Mouse (Mus musculus) megakaryocyte progenitor cell, adult 5-6 weeks (primary cell): ENCODE results near the gene Cux1. TPM values are rescaled to one million over a fixed set of nuclear protein-coding genes. Genes with fewer than 3 reads are reported as not detected.

Experiments used
- ATAC-seq: replicated peaks from 2 replicates; pipeline ENCODE4 v1.8.0; 2016; ENCODE audit warnings: mild to moderate bottlenecking, moderate TSS enrichment, inconsistent platforms; ENCODE audit not compliant: poor library complexity
- total RNA-seq, 2 experiments: library from RNA; stranded (forward) in 1 of 2; stranded (reverse) in 1 of 2; fragments of 157-497, 149-512 nt in 1 of 2; fragments of 200-1000 nt in 1 of 2; gene quantifications; 2 replicates each; pipeline versions ENCODE4 v1.2.3 to v1.2.4; 2015 to 2017

Cux1 gene
- total RNA-seq, 2 experiments from 2014 or later = 104 to 118 TPM

- no peak for ATAC-seq
These were observed 292.6 kb downstream of the Cux1 start for GRCm38 (mm10) chr5:136274739-136275138.

DNA sequence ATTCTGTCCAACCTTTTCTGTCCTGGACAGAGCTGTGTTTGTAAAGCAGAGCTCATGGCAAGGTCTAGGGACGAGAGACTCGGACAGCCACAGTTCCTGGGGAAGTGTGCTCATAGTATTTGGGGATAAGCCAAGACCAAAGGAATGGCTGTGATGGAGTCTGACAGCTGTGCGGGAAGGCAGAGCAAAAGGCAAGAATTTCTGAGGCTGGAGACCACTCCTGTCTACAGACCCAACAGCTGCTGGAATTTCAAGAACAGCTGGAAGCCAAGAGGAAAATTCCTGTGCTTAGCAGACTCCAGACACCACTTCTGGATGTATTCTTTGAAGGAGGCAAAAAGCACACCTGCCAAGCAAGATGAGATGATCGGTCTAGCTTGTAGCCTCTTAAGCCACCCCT is 297.4 kb downstream of the Cux1 start:
- ATAC-seq = no peak

GRCm38 (mm10) chr5:136266077-136266476 is 301.2 kb downstream of the Cux1 start:
- no peak for ATAC-seq

- ATAC-seq = no peak
These were observed 303.9 kb downstream of the Cux1 start for GRCm38 (mm10) chr5:136263342-136263741.

- peak; percentile 85 for ATAC-seq
These were observed 308.4 kb downstream of the Cux1 start for GRCm38 (mm10) chr5:136258919-136259318.

- ATAC-seq = peak; percentile 81
These were observed 314.4 kb downstream of the Cux1 start for GRCm38 (mm10) chr5:136252899-136253298.

- ATAC-seq = peak; percentile 44; the same call in 1 of the 2 replicates
These were observed 316.3 kb downstream of the Cux1 start for GRCm38 (mm10) chr5:136251004-136251403.

GRCm38 (mm10) chr5:136248441-136248840 is 318.8 kb downstream of the Cux1 start:
- ATAC-seq = no peak

DNA sequence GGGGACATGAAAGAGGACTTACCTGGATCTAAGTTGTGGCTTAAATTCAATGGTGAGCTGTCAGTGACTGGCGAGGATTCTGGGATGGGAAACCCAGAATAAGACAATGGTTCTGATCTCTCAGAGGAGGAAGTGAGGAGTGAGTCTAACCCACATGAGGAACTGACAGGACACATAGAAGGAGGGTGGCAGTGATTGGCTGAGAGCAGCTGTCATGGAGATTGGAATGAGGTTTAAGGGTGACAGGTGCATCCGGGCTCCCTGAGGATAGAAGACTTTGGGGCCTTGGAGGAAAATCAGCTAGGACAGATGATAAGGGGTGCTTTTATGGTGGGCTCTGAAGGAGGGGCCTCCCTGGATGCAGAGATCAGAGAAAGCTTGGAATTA is 320.8 kb downstream of the Cux1 start, which contains the start of gene Sh2b2:
Gene Sh2b2 (minus strand): TSS at position 105 of the 387 bp plus-strand sequence.
- peak; percentile 49 for ATAC-seq

- no peak for ATAC-seq
These were observed 321.5 kb downstream of the Cux1 start for GRCm38 (mm10) chr5:136245541-136246451.

DNA sequence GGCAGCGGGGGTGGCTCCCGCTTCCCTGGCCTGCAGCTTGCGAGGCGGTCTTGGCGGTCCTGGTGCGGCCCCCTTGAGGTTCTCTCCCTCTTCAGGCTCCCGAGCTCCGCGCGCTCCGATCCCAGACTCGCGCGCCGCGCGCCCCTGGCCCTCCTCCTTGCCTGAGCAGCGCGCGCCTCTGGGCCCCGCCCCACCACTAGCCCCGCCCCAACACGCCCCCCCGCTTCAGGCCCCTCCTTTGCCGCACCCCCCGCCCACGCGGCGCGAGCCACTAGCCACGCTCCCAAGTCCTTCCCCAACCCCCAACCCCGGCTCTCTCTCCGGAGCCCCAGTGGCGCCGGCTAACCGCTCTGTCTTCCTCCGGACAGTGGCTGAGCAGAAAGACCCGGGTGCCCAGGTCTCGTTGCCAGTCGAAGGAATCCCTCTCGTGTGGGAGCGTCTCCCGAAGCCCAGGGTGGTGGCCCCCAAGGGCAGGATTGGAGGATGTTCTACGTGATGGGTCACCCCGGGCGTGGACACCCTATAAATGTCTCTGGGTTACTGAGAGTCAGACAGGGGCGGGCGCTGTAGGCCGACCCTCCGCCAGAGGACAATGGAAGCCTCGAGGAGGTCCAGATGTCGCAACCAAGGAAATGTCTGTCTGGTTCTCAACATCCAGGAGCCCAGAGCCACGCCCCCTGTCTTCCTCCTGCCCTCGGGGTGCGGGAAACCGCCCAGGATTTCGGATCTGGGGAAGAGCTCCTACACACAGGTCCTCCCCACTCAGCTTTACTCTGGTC is 322.3 kb downstream of the Cux1 start:
- ATAC-seq = peak; percentile 56

- ATAC-seq = no peak
These were observed 323.2 kb downstream of the Cux1 start for GRCm38 (mm10) chr5:136243851-136244761.

GRCm38 (mm10) chr5:136241161-136241560 is 326.1 kb downstream of the Cux1 start:
- no peak for ATAC-seq

DNA sequence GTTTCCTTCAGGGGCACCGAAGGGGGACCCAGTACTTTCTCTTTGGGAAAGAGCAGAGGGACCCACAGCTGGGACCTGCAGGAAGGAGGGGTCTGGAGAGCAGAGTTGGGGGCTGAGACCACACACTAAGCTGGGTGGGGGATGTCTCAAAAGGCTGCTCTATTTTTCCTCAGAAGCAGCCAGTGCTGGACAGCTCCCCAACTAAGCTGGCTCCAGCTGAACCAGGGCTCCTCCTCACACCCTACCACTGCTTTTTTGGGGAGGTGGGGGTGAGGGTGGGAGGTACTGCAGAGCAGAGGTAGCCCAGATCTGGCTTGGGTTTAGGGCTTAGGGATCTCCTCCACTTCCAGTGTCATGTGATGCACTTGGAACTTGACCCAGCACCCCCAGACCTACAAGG is 326.9 kb downstream of the Cux1 start:
- ATAC-seq = no peak

DNA sequence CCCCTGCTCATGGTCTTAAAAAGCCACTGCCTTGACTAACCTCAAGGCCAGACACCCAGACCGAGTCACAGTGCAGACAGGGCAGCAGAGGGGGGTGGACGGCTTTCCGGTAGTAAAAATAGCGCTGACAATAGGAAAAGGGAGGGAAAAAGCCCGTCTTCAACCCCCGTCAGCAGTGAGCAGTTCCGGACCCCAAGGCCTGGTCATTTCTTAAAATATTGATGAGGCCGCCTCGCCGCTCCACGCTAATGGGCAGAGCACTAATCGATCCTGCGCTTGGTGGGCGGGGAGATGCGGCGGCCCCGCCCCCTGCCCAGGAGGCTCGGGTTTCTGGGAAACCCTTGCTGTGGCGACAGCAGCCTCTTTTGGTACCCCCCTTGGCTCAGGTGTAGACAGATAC is 329.7 kb downstream of the Cux1 start:
- 0 out of 2 replicates have a peak, but pooled peaks have one; percentile 27 for ATAC-seq

GRCm38 (mm10) chr5:136236611-136237010 is 330.7 kb downstream of the Cux1 start:
- no peak for ATAC-seq

DNA sequence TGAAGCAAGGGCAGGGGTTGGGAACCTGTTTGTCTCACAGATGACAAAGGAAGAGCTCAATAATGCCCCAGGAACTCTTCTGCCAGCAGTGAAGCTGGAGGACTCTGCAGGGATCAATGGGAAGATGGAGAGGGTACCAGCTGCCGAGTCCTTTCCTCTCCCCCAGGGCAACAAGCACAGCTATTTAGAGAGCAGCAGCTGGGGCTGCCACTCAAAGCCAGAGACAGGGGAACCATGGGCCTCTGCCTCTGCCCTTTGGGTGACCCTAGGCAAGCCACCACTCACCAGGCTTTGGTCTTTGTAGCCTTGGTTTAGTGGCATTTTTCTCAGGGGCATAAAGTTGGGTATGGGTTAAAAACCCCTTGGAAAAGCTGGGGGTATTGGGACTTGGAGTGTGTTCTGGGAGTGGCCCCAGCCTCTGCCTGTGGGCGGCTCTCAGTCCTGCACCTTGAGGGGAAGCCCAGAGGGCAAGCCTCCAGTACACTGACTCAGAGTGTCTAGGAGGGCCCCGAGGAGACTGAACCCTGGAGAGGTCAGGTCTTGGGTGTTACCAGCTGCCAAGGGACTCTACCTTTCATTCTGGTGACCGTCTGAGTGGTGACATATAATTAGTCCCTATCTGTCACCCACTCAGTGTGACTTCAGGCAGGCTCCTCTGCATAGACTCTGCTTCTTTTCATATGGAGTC is 336.8 kb downstream of the Cux1 start:
- ATAC-seq = no peak

DNA sequence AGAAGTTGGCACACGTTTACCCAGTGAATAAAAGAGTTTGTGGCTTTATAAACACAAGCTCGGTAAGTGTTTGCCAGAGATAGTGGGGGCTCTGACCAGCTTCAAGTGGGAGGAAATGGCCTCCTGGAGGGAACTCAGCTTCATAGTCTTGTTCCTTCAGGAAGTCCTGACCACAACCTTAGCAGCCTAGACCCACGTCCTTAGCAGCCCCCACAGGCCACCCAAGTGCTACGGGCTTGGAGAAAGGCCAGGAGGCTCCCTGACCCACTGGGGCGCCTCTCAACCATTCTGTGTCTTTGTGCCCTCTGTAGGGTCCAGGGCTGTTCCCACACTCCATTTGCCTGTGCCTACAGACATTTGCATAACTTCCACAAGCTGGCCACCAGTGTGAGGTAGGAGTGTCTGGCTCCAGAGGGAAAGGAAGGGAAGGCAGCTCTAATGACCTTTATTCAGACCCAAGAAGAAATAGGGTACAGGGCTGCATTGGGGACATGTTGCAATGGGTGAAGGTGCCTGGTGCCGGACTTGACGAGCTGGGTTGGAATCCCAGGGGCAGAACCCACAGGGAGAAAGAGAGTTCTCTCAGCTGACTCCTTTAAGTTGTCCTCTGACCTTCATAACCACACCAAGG is 340.9 kb downstream of the Cux1 start:
- peak; percentile 55; the same call in 1 of the 2 replicates for ATAC-seq

GRCm38 (mm10) chr5:136218585-136218984 is 348.7 kb downstream of the Cux1 start:
- no peak for ATAC-seq
